Mouse (Mus musculus): ENCODE results near the gene Olfr547. TPM values are rescaled to one million over a fixed set of nuclear protein-coding genes. Genes with fewer than 3 reads are reported as not detected.
A peak's percentile ranks its signal among the peaks of the same experiment; 100 is the strongest.

Olfr547 gene
- polyA plus RNA-seq, 1 experiment from 2014 or later: not detected

- no peaks in the 10 kb centered on the region for H3K36me3 ChIP-seq (ENCODE audit: inconsistent target)
- H3K27ac ChIP-seq: no peak overlapping the region
- H3K4me3 ChIP-seq (ENCODE audit: inconsistent target): no peak overlapping the region
- 96% methylated on average over 2 of the region's 2 CpGs for WGBS (ENCODE audit: missing documents)
- no peaks in the 10 kb centered on the region for H3K79me2 ChIP-seq (ENCODE audit: inconsistent target)
Measured at GRCm38 (mm10) chr7:102517051-102517335, 17.6 kb upstream of the Olfr547 start.

GRCm38 (mm10) chr7:102529052-102529451 lies 5.5 kb upstream of the Olfr547 start:
- H3K27ac ChIP-seq: no peak overlapping the region
- H3K79me2 ChIP-seq (ENCODE audit: inconsistent target): no peaks in the 10 kb centered on the region
- 67% methylated on average over 1 of the region's 1 CpGs for WGBS (ENCODE audit: missing documents)
- no peaks in the 10 kb centered on the region for H3K36me3 ChIP-seq (ENCODE audit: inconsistent target)
- no peak overlapping the region for H3K4me3 ChIP-seq (ENCODE audit: inconsistent target)

- 57% methylated on average over 2 of the region's 2 CpGs for WGBS (ENCODE audit: missing documents)
- no peak within 1 kb of the TSS for H3K27ac ChIP-seq
Measured at GRCm38 (mm10) chr7:102540596-102540995, 6.0 kb downstream of the Olfr547 start, which contains the start of gene Olfr548-ps1. Olfr548-ps1 (plus strand) TSS chr7:102540896.

GRCm38 (mm10) chr7:102541251-102541650 lies 6.7 kb downstream of the Olfr547 start:
- H3K4me3 ChIP-seq (ENCODE audit: inconsistent target): no peak overlapping the region
- no peak overlapping the region for H3K27ac ChIP-seq
- WGBS (ENCODE audit: missing documents): 84% methylated on average over 3 of the region's 3 CpGs
- no peaks in the 10 kb centered on the region for H3K79me2 ChIP-seq (ENCODE audit: inconsistent target)
- H3K36me3 ChIP-seq (ENCODE audit: inconsistent target): no peaks in the 10 kb centered on the region

More at GRCm38 (mm10) chr7:102540596-102540995, 6.0 kb downstream of the Olfr547 start, which contains the start of gene Olfr548-ps1:
- Histone ChIP-seq H3K4me3 (ENCODE audit: inconsistent target) (no peak within 1 kb of the TSS), H3K36me3 (ENCODE audit: inconsistent target) (no peaks in the 10 kb centered on the region), H3K79me2 (ENCODE audit: inconsistent target) (no peaks in the 10 kb centered on the region)

- Histone ChIP-seq H3K79me2 (ENCODE audit: inconsistent target) (no peaks in the 10 kb centered on the region), H3K4me3 (ENCODE audit: inconsistent target) (no peak within 1 kb of the TSS), H3K27ac (no peak within 1 kb of the TSS), H3K36me3 (ENCODE audit: inconsistent target) (no peaks in the 10 kb centered on the region)
- WGBS (ENCODE audit: missing documents): 96% methylated on average over 3 of the region's 3 CpGs
Measured at GRCm38 (mm10) chr7:102549570-102549969, 15.0 kb downstream of the Olfr547 start, which contains the start of gene Olfr549. Olfr549 (plus strand) TSS chr7:102549870.

GRCm38 (mm10) chr7:102553279-102553678 lies 18.7 kb downstream of the Olfr547 start:
- 53% methylated on average over 3 of the region's 3 CpGs for WGBS (ENCODE audit: missing documents)
- Histone ChIP-seq H3K36me3 (ENCODE audit: inconsistent target) (no peaks in the 10 kb centered on the region), H3K79me2 (ENCODE audit: inconsistent target) (no peaks in the 10 kb centered on the region), H3K4me3 (ENCODE audit: inconsistent target) (no peak overlapping the region), H3K27ac (no peak overlapping the region)

GRCm38 (mm10) chr7:102564999-102565997 lies 30.7 kb downstream of the Olfr547 start, which contains the start of gene Trim21:
Trim21 (minus strand) TSS chr7:102565486.
- H3K4me3 ChIP-seq (ENCODE audit: inconsistent target): peak within 1 kb of the TSS; percentile 94
- H3K36me3 ChIP-seq (ENCODE audit: inconsistent target): peaks cover 38% of the 10 kb centered on the region
- peaks cover 20% of the 10 kb centered on the region for H3K79me2 ChIP-seq (ENCODE audit: inconsistent target)
- peak within 1 kb of the TSS; percentile 86 for H3K27ac ChIP-seq
- 6% methylated on average over 10 of the region's 10 CpGs for WGBS (ENCODE audit: missing documents)

GRCm38 (mm10) chr7:102566219-102566618 lies 31.7 kb downstream of the Olfr547 start:
- Histone ChIP-seq H3K79me2 (ENCODE audit: inconsistent target) (peaks cover 20% of the 10 kb centered on the region), H3K36me3 (ENCODE audit: inconsistent target) (peaks cover 29% of the 10 kb centered on the region), H3K4me3 (ENCODE audit: inconsistent target) (no peak overlapping the region), H3K27ac (no peak overlapping the region)
- WGBS (ENCODE audit: missing documents): 78% methylated on average over 4 of the region's 4 CpGs

- Histone ChIP-seq H3K36me3 (ENCODE audit: inconsistent target) (no peaks in the 10 kb centered on the region), H3K4me3 (ENCODE audit: inconsistent target) (no peak within 1 kb of the TSS), H3K79me2 (ENCODE audit: inconsistent target) (no peaks in the 10 kb centered on the region), H3K27ac (no peak within 1 kb of the TSS)
- WGBS (ENCODE audit: missing documents): 97% methylated on average over 8 of the region's 8 CpGs
Measured at GRCm38 (mm10) chr7:102571142-102571541, 36.6 kb downstream of the Olfr547 start, which contains the start of gene Olfr550. Olfr550 (plus strand) TSS chr7:102571442.

- 97% methylated on average over 3 of the region's 3 CpGs for WGBS (ENCODE audit: missing documents)
- Histone ChIP-seq H3K36me3 (ENCODE audit: inconsistent target) (no peaks in the 10 kb centered on the region), H3K4me3 (ENCODE audit: inconsistent target) (no peak overlapping the region), H3K79me2 (ENCODE audit: inconsistent target) (no peaks in the 10 kb centered on the region), H3K27ac (no peak overlapping the region)
Measured at GRCm38 (mm10) chr7:102573174-102573830, 38.8 kb downstream of the Olfr547 start.

- Histone ChIP-seq H3K36me3 (ENCODE audit: inconsistent target) (no peaks in the 10 kb centered on the region), H3K4me3 (ENCODE audit: inconsistent target) (no peak overlapping the region), H3K27ac (no peak overlapping the region), H3K79me2 (ENCODE audit: inconsistent target) (no peaks in the 10 kb centered on the region)
- WGBS (ENCODE audit: missing documents): 36% methylated on average over 6 of the region's 6 CpGs
Measured at GRCm38 (mm10) chr7:102575998-102576397, 41.4 kb downstream of the Olfr547 start.

Other genes with a start within 250 kb of the Olfr547 start
- 17.3 to 71.9 TPM (median 64.3 TPM) in 3 replicates for gene Rrm1, start 93.1 kb upstream of the Olfr547 start, polyA plus RNA-seq (2018)
- not detected in 3 replicates for gene Olfr543, start 53.1 kb upstream of the Olfr547 start, polyA plus RNA-seq (2018)
- gene Olfr544, start 46.4 kb upstream of the Olfr547 start, polyA plus RNA-seq (2018): not detected in 3 replicates
- not detected in 3 replicates for gene Olfr545, start 35.2 kb upstream of the Olfr547 start, polyA plus RNA-seq (2018)
- gene Olfr548-ps1, start 6.1 kb downstream of the Olfr547 start, polyA plus RNA-seq (2018): not detected in 3 replicates
- gene Olfr549, start 15.1 kb downstream of the Olfr547 start, polyA plus RNA-seq (2018): not detected in 3 replicates
- 31.3 to 44.4 TPM (median 44.4 TPM) in 3 replicates for gene Trim21, start 30.7 kb downstream of the Olfr547 start, polyA plus RNA-seq (2018)
- gene Olfr550, start 36.7 kb downstream of the Olfr547 start, polyA plus RNA-seq (2018): not detected in 3 replicates
- not detected in 3 replicates for gene Olfr551, start 57.1 kb downstream of the Olfr547 start, polyA plus RNA-seq (2018)
- gene Olfr552, start 63.0 kb downstream of the Olfr547 start, polyA plus RNA-seq (2018): not detected in 3 replicates
- gene Olfr553, start 83.5 kb downstream of the Olfr547 start, polyA plus RNA-seq (2018): not detected in 3 replicates
- not detected in 3 replicates for gene Olfr554, start 103.7 kb downstream of the Olfr547 start, polyA plus RNA-seq (2018)
- not detected in 3 replicates for gene Olfr555, start 124.1 kb downstream of the Olfr547 start, polyA plus RNA-seq (2018)
- not detected in 3 replicates for gene Olfr556, start 130.2 kb downstream of the Olfr547 start, polyA plus RNA-seq (2018)
- 2.3 to 3.3 TPM (median 2.8 TPM) in 3 replicates for gene Trim68, start 152.6 kb downstream of the Olfr547 start, polyA plus RNA-seq (2018)
- gene Olfr557, start 161.2 kb downstream of the Olfr547 start, polyA plus RNA-seq (2018): not detected in 3 replicates
- gene Olfr558, start 167.5 kb downstream of the Olfr547 start, polyA plus RNA-seq (2018): not detected in 3 replicates
- not detected in 3 replicates for gene Olfr33, start 184.3 kb downstream of the Olfr547 start, polyA plus RNA-seq (2018)
- gene Olfr559, start 192.7 kb downstream of the Olfr547 start, polyA plus RNA-seq (2018): not detected in 3 replicates
- not detected in 3 replicates for gene Olfr560, start 224.6 kb downstream of the Olfr547 start, polyA plus RNA-seq (2018)
- gene Olfr78, start 224.7 kb downstream of the Olfr547 start, polyA plus RNA-seq (2018): not detected in 3 replicates
- not detected in 3 replicates for gene Olfr561, start 236.5 kb downstream of the Olfr547 start, polyA plus RNA-seq (2018)